Mouse (Mus musculus) layer of hippocampus, adult 2 months (tissue): Measurements from ENCODE around the gene Lrriq1. TPM values are rescaled to one million over a fixed set of nuclear protein-coding genes. Genes with fewer than 3 reads are reported as not detected.

Source experiments
- DNase-seq, 2 experiments: peaks; one replicate each; pipeline ENCODE4 v3.0.0; 2022; ENCODE audit warnings: low spot score in 2 of 2
- H3K27ac ChIP-seq: fragments of 200-600 bp; 2 replicates; pipeline ENCODE4 v1.8.1; 2022
- H3K4me3 ChIP-seq: fragments of 200-600 bp; 2 replicates; pipeline ENCODE4 v1.8.1; 2022; ENCODE audit warnings: mild to moderate bottlenecking
- CTCF ChIP-seq: fragments of 200-600 bp; conservative IDR thresholded peaks from 2 replicates; pipeline ENCODE4 v1.8.1; 2022; ENCODE audit warnings: antibody characterized with exemption, mild to moderate bottlenecking, moderate library complexity
- long read RNA-seq, 2 experiments: library from polyadenylated mRNA; stranded (forward); transcript quantifications; one replicate each; pipeline ENCODE4 v2.0.0; 2021; ENCODE audit warnings: borderline mapping rate in 2 of 2
- total RNA-seq, 2 experiments: library from RNA; stranded (reverse); gene quantifications; 2 replicates each; pipeline ENCODE4 v1.2.3; 2021

The Lrriq1 gene
- total RNA-seq, result 1 to 10 TPM; 3.3 to 5.4 TPM
- long read RNA-seq, experiment 1, partial matches to known transcripts, result 1 of 2 reads
- long read RNA-seq, experiment 1, other reads (novel, unspliced or antisense), result 1 of 2 reads
- long read RNA-seq, experiment 2, result 0 reads

- H3K27ac ChIP-seq, result no peak within 1 kb of the TSS
- H3K4me3 ChIP-seq, result peak within 1 kb of the TSS; percentile 65
- no peak for TF ChIP-seq CTCF
- DNase-seq, result peak; percentile 86 to 88
Measured at GRCm38 (mm10) chr10:103235707-103236459, at the start of gene Lrriq1. TSS of gene Lrriq1 (minus strand) at chr10:103236322.

- H3K4me3 ChIP-seq, result no peak overlapping the region
- H3K27ac ChIP-seq, result no peak overlapping the region
- peak; percentile 34 for DNase-seq
- peak; percentile 80 for TF ChIP-seq CTCF
Measured at GRCm38 (mm10) chr10:103253842-103254803, 18.0 kb upstream of the Lrriq1 start.

GRCm38 (mm10) chr10:103236460-103236772 is 294 bp upstream of the Lrriq1 start:
- H3K4me3 ChIP-seq, result peak overlapping the region; percentile 65
- H3K27ac ChIP-seq, result no peak overlapping the region
- no peak for DNase-seq
- no peak for TF ChIP-seq CTCF

DNA sequence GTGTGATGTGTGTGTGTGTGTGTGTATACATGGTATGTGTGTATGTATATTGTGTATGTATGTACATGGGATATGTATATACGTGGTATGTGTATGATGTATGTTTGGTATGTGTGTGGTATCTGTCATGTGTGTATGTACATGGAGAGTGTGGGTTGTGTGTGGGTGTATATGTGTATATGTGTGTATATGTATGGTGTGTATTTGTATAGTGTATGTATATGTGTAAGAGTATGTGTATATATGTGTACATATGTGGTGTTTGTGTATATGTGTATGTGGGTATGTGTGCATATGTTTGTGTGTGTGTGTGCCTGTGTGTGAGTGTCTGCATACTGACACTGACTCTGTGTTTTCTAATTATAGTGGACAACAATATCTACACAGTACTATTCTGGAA is 9.5 kb downstream of the Lrriq1 start:
- no peak overlapping the region for H3K4me3 ChIP-seq
- no peak overlapping the region for H3K27ac ChIP-seq
- no peak for TF ChIP-seq CTCF
- no peak for DNase-seq

GRCm38 (mm10) chr10:103194655-103195328 is 41.3 kb downstream of the Lrriq1 start:
- no peak overlapping the region for H3K27ac ChIP-seq
- peak in 1 of 2 experiments; percentile 19 for DNase-seq
- TF ChIP-seq CTCF, result peak; percentile 85
- no peak overlapping the region for H3K4me3 ChIP-seq

DNA sequence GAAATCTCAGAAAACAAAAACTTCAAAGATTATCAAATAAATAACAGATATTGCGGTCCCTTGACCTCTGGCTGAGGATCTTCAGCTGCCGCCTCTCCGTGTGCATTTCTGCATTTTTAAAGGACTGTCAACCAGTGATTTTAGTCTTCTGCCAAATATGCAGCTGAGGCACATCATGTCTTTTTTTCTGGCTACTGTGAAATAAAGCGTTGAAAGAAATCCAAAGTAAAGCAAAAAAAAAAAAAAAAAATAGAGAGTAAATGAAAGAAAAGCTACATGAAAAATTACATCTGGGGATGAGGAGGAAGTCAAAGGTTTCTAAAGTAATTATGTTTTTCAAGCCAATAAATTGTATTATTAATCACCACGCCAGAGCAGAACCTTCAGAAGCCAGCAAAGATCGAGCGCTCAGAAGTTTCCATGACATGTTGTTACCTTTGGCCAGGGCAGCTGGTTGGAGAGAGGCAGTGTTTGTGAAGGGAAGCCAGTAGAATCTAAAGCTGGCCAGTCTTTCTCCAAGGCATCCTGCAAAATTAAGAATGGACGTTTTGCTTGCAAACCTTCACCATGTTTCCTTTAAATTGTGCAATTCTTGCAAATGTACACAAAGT is 90.2 kb downstream of the Lrriq1 start:
- Histone ChIP-seq H3K4me3 (no peak overlapping the region), H3K27ac (no peak overlapping the region)
- no peak for TF ChIP-seq CTCF
- DNase-seq, result no peak

GRCm38 (mm10) chr10:103144927-103145768 is 91.0 kb downstream of the Lrriq1 start:
- no peak for DNase-seq
- Histone ChIP-seq H3K4me3 (no peak overlapping the region), H3K27ac (no peak overlapping the region)
- TF ChIP-seq CTCF, result no peak

DNA sequence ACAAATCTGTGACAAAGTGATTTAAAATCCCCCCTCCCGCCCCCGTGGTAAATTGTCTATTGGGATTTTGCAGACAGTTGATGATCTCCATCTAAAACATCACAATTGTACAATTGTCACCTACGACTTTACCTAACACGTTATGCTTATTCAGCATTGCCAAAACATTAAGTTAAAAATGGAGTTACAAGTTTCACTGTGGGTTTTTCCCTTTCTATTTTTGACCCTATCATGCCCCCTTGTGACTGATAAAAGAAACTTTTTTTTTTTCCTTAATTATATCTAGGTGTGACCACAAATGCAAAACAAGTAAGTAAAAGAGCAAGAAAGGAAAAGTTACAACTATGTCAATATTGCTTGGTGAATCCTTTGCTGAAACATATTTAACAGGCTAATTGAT is 93.6 kb downstream of the Lrriq1 start:
- no peak for DNase-seq
- no peak overlapping the region for H3K27ac ChIP-seq
- H3K4me3 ChIP-seq, result no peak overlapping the region
- peak; percentile 35 for TF ChIP-seq CTCF

DNA sequence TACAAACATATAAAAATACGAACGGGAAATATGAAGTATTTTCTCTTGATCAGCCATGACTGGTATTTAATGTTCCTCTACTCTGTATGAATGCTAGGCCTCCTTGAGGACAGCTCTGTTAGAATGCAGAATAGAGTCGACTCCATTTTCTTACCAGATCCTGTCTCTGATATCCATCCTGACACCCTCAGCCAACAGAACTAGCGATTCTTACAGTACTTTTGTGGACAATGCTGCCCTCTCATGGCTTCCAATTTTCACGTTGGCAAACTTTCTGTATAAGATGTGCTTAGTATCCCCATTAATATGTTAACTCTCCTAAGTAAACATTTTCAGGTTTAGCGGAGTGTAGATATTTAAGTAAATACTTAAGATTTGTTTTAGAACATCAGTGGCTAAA is 94.6 kb downstream of the Lrriq1 start:
- H3K4me3 ChIP-seq, result no peak overlapping the region
- no peak overlapping the region for H3K27ac ChIP-seq
- peak; percentile 61 for TF ChIP-seq CTCF
- no peak for DNase-seq

DNA sequence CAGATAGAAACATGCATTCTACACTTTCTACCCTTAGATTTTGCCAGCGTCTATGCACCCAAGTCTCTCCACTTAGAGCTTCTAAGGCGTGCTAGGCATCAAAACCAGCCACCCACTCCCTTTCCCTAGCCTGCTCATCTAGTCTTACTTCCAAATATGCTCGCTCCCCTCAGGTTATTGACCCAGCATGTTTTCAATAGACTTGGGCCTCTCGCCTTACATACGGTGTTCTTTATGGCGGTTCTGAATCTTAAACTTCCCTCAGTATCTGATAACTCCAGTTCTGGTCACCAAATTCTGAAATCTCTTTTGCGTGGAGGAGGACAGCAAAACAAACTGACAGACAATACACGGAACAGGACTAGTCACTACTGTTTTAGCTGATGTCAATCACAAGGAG is 95.5 kb downstream of the Lrriq1 start:
- no peak for TF ChIP-seq CTCF
- no peak overlapping the region for H3K27ac ChIP-seq
- no peak overlapping the region for H3K4me3 ChIP-seq
- no peak for DNase-seq

DNA sequence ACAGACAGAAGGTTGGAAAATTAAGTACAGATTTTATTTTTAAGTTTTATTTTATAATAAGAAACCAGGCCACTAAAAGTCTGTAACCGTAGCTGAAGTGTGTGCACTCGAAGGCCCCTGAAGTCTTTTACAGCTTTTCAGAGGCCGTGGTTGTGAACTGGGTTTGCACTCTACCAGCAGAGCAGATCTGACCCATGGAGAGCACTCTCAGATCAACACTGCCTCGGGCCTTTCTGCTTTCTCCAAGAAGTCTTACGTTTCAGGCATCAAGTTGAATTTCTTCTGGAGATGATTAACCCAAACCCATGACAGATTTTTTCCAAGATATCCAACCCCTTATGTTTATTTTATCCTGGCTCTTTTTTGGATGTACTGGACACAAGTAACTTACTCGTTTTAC is 121.5 kb downstream of the Lrriq1 start:
- no peak for TF ChIP-seq CTCF
- no peak overlapping the region for H3K27ac ChIP-seq
- DNase-seq, result no peak
- H3K4me3 ChIP-seq, result no peak overlapping the region

DNA sequence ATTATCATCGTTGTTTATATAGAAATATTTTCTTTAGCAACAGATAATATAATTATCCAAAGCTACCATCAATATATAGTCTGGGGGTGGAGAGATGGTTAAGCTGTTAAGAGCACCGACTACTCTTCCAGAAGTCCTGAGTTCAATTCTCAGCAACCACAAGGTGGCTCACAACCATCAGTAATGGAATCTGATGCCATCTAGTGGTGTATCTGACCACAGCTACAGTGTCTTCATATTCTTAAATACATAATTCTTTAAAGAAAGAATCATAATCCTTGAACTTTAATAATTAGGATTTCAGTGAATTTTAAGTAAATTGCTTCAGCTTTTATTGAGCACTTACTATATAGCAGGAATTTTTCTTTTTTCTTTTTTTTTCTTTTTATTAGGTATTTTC is 128.0 kb downstream of the Lrriq1 start:
- peak; percentile 55 for TF ChIP-seq CTCF
- no peak overlapping the region for H3K27ac ChIP-seq
- DNase-seq, result no peak
- no peak overlapping the region for H3K4me3 ChIP-seq
